ENCODE assay signal across 8 mouse cellular contexts in genomic region chr9:44489651-44490085, GRCm38 (mm10). TPM values are rescaled to one million over a fixed set of nuclear protein-coding genes. Genes with fewer than 3 reads are reported as not detected.
DNase-seq lines count a peak whose midpoint lies in the region; ATAC-seq and TF ChIP-seq lines count a peak whose summit lies in the region.

No protein-coding gene starts in this region.

- peak overlapping the region; percentile 93 for H3K27ac ChIP-seq in heart, postnatal 0 days (ENCODE audit: low read depth)
- H3K27ac ChIP-seq in limb, embryonic 13.5 days: peak overlapping the region; percentile 86
- H3K27ac ChIP-seq in neural tube, embryonic 13.5 days (replicated peaks): peak overlapping the region; percentile 79

- peaks cover 88% of the 10 kb centered on the region for H3K4me1 ChIP-seq in heart, postnatal 0 days (ENCODE audit: control insufficient read depth, insufficient read depth)
- peaks cover 100% of the 10 kb centered on the region for H3K4me1 ChIP-seq in limb, embryonic 13.5 days
- peaks cover 98% of the 10 kb centered on the region for H3K4me1 ChIP-seq in neural tube, embryonic 13.5 days (replicated peaks)

- peak overlapping the region; percentile 85 for H3K4me2 ChIP-seq in heart, postnatal 0 days (ENCODE audit: low read depth, low read length)
- peak overlapping the region; percentile 97 for H3K4me2 ChIP-seq in limb, embryonic 13.5 days (replicated peaks)
- peak overlapping the region; percentile 98 for H3K4me2 ChIP-seq in neural tube, embryonic 13.5 days

- 11% methylated on average over 17 of the region's 17 CpGs for WGBS in heart, postnatal 0 days
- WGBS in limb, embryonic 13.5 days: 8% methylated on average over 17 of the region's 17 CpGs
- WGBS in neural tube, embryonic 13.5 days: 5% methylated on average over 7 of the region's 17 CpGs

- H3K36me3 ChIP-seq in heart, postnatal 0 days (replicated peaks; ENCODE audit: control insufficient read depth, insufficient read depth, low read length): peaks cover 8% of the 10 kb centered on the region; the same call in 1 of the 2 replicates
- H3K36me3 ChIP-seq in limb, embryonic 13.5 days: peaks cover 10% of the 10 kb centered on the region
- H3K36me3 ChIP-seq in neural tube, embryonic 13.5 days: no peaks in the 10 kb centered on the region

- TF ChIP-seq CTCF in heart, postnatal 0 days (IDR thresholded peaks at IDR 0.05; ENCODE audit: low read depth): peak; percentile 10; the same call in 1 of the 2 replicates

- no peaks in the 10 kb centered on the region for H3K27me3 ChIP-seq in heart, postnatal 0 days (ENCODE audit: control insufficient read depth, insufficient read depth, low read length)
- H3K27me3 ChIP-seq in limb, embryonic 13.5 days: no peaks in the 10 kb centered on the region
- no peaks in the 10 kb centered on the region for H3K27me3 ChIP-seq in neural tube, embryonic 13.5 days

- ATAC-seq in heart, postnatal 0 days (ENCODE audit: insufficient read depth, low read depth): no peak
- 0 out of 2 replicates have a peak, but pooled peaks have one; percentile 8 for ATAC-seq in limb, embryonic 13.5 days (ENCODE audit: low FRiP score, low read depth)
- ATAC-seq in neural tube, embryonic 13.5 days (ENCODE audit: low read depth): no peak
- ATAC-seq in inflammation-experienced regulatory T-cells, adult 6 months: no peak
- ATAC-seq in monocyte, adult 5-6 weeks (replicated peaks; ENCODE audit: insufficient number of reproducible peaks, low FRiP score, low TSS enrichment, poor library complexity, severe bottlenecking): no peak

- H3K9ac ChIP-seq in heart, postnatal 0 days (replicated peaks; ENCODE audit: low read depth, low read length): 0 out of 2 replicates have a peak overlapping the region, but pooled peaks have one; percentile 24
- H3K9ac ChIP-seq in limb, embryonic 13.5 days: peak overlapping the region; percentile 99
- peak overlapping the region; percentile 56 for H3K9ac ChIP-seq in neural tube, embryonic 13.5 days

- TF ChIP-seq EP300 in heart, postnatal 0 days (IDR thresholded peaks at IDR 0.05; ENCODE audit: low read depth): no peak

- H3K4me3 ChIP-seq in heart, postnatal 0 days (ENCODE audit: low read depth, low read length): peak overlapping the region; percentile 97
- H3K4me3 ChIP-seq in limb, embryonic 13.5 days: peak overlapping the region; percentile 98
- peak overlapping the region; percentile 15 for H3K4me3 ChIP-seq in neural tube, embryonic 13.5 days

- H3K9me3 ChIP-seq in heart, postnatal 0 days (replicated peaks; ENCODE audit: control insufficient read depth, low read length): no peaks in the 10 kb centered on the region
- H3K9me3 ChIP-seq in limb, embryonic 13.5 days: no peaks in the 10 kb centered on the region
- H3K9me3 ChIP-seq in neural tube, embryonic 13.5 days: no peaks in the 10 kb centered on the region

- DNase-seq in right cerebral cortex, postnatal 4 days: peak; percentile 59
- no peak for DNase-seq in right cerebral cortex, adult 2 months (ENCODE audit: low spot score in 2 of 2)
- peak; percentile 38 for DNase-seq in embryo, embryonic 10.5 days (ENCODE audit: low spot score)
- DNase-seq in heart, postnatal 0 days (ENCODE audit: low spot score): no peak

RNA-seq across cellular contexts. Expression of gene Bcl9l, which starts 7.0 kb away (rescaled TPM):
- total RNA-seq in heart, postnatal 0 days (2014; rRNA removed; ENCODE audit: low replicate concordance): 12.4 and 33.9 TPM in 2 replicates
- polyA plus RNA-seq in heart, postnatal 0 days (2015; fragmentation: Nextera tagmentation; extraction: Ambion mirVana): 4.4 and 5.2 TPM in 2 replicates
- polyA plus RNA-seq in limb, embryonic 13.5 days (2015; fragmentation: Nextera tagmentation; extraction: Ambion mirVana): 14.5 and 15.0 TPM in 2 replicates
- polyA plus RNA-seq in neural tube, embryonic 13.5 days (2015; fragmentation: Nextera tagmentation; extraction: Ambion mirVana): 9.4 and 9.6 TPM in 2 replicates
- 10 to 100 TPM; 11.1 to 12.4 (median 12.2) TPM for polyA plus RNA-seq in inflammation-experienced regulatory T-cells, adult 6 months (2017; shearing (Covaris generic))
- 2.8 to 14.1 TPM (median 2.8 TPM) in 3 replicates for total RNA-seq in monocyte, adult 5-6 weeks (2017)

RNA-seq across cellular contexts. Expression of gene Upk2, which starts 34.9 kb away (rescaled TPM):
- total RNA-seq in heart, postnatal 0 days (2014; rRNA removed; ENCODE audit: low replicate concordance): 18.0 TPM in 1 of 2 replicates, not detected in the other
- polyA plus RNA-seq in heart, postnatal 0 days (2015; fragmentation: Nextera tagmentation; extraction: Ambion mirVana): not detected in 2 replicates
- 0.31 and 0.36 TPM in 2 replicates for polyA plus RNA-seq in limb, embryonic 13.5 days (2015; fragmentation: Nextera tagmentation; extraction: Ambion mirVana)
- polyA plus RNA-seq in neural tube, embryonic 13.5 days (2015; fragmentation: Nextera tagmentation; extraction: Ambion mirVana): not detected in 2 replicates
- polyA plus RNA-seq in inflammation-experienced regulatory T-cells, adult 6 months (2017; shearing (Covaris generic)): not detected
- not detected in 3 replicates for total RNA-seq in monocyte, adult 5-6 weeks (2017)

RNA-seq across cellular contexts. Expression of gene Foxr1, which starts 48.7 kb away (rescaled TPM):
- not detected in 2 replicates for total RNA-seq in heart, postnatal 0 days (2014; rRNA removed; ENCODE audit: low replicate concordance)
- polyA plus RNA-seq in heart, postnatal 0 days (2015; fragmentation: Nextera tagmentation; extraction: Ambion mirVana): not detected in 2 replicates
- not detected in 2 replicates for polyA plus RNA-seq in limb, embryonic 13.5 days (2015; fragmentation: Nextera tagmentation; extraction: Ambion mirVana)
- not detected in 2 replicates for polyA plus RNA-seq in neural tube, embryonic 13.5 days (2015; fragmentation: Nextera tagmentation; extraction: Ambion mirVana)
- polyA plus RNA-seq in inflammation-experienced regulatory T-cells, adult 6 months (2017; shearing (Covaris generic)): under 1 TPM in 2 of 3 experiments, not detected in 1; 0.17 to 0.72 TPM
- total RNA-seq in monocyte, adult 5-6 weeks (2017): not detected in 3 replicates

Comparison
In these comparisons a context has a peak if more than half of its experiments do, and no peak if none do; other contexts are left out.
1. DNase-seq: peak in right cerebral cortex, postnatal 4 days (single experiment) and embryo, embryonic 10.5 days (single experiment); none in right cerebral cortex, adult 2 months (0 of 2) and heart, postnatal 0 days (single experiment).
2. H3K4me3 ChIP-seq: peak in every context shown above with its lines; median percentile 98 in limb, embryonic 13.5 days; 97 in heart, postnatal 0 days; 15 in neural tube, embryonic 13.5 days.
3. H3K9ac ChIP-seq: peak in every context shown above with its lines; median percentile 99 in limb, embryonic 13.5 days; 56 in neural tube, embryonic 13.5 days; 24 in heart, postnatal 0 days.
4. Peak in every context shown above with its lines, with median percentiles within 50 percentile points of each other: H3K27ac ChIP-seq and H3K4me2 ChIP-seq.